Mouse (Mus musculus): ENCODE results near the gene Pdxk. TPM values are rescaled to one million over a fixed set of nuclear protein-coding genes. Genes with fewer than 3 reads are reported as not detected.
"Not testable (repeated sequence)": the region's sequence is repeated elsewhere in the genome, so short reads cannot be mapped to it uniquely, and the experiment has no call there.

The Pdxk gene
- 12.3 and 16.7 TPM in 2 replicates for total RNA-seq (2017)

DNA sequence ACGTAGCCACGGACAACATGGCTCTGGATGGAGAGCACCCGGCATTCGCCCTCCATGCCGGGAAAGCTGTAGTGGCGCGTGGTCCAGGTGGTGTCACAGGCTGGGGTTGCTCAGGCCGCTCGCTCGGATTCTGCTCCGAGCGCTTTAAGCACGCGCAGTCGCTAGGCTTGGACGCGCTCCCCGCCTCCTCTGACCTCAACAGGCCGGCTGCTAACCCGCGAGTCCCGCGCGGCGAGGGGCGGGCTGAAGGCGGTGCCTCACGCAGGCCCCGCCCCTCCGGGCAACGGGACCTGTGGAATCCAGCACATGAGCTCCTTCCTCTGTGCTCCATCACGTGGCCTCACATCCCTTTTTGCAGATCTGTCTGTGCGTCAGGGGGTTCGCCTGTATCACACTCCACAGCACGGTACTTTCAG lies at the start of gene Pdxk:
Gene Pdxk (minus strand): TSS at position 184 of the 416 bp plus-strand sequence.
- ATAC-seq (replicated peaks; ENCODE audit: low read depth, poor library complexity, severe bottlenecking): peak; percentile 76

DNA sequence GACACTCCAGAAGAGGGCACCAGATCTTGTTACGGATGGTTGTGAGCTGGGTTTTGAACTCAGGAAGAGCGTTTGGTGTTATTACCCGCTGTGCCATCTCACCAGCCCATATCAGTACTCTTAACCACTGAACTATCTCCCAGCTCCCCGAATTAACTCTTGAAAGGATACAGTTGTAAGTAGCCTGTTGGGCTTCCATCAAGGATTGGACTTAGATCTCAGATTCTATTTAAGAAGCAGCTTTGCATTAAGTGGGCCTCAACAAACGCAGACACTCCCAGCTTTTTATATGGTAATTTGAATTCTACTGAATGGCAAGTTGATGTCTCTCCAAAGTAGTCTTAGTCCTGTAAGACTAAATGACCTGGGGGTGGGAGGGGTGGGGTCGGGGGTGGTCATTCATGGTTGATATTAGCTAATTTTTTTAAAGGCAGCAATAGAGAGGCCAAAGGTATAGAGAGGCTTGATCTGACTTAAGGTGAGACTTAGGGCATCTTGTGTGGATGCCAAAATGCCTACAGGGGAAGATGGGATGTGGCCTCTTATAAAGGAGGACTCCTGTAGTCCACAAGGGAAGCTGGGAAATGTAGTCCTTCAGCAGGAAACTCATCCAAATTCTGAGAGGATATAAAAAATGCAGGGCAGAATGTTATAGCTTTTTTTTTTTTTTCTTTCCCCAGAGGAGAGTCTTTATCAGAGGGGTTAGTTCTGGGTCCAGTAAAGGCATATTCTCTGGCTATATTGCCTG lies 38.4 kb upstream of the Pdxk start:
- ATAC-seq (replicated peaks; ENCODE audit: low read depth, poor library complexity, severe bottlenecking): no peak

DNA sequence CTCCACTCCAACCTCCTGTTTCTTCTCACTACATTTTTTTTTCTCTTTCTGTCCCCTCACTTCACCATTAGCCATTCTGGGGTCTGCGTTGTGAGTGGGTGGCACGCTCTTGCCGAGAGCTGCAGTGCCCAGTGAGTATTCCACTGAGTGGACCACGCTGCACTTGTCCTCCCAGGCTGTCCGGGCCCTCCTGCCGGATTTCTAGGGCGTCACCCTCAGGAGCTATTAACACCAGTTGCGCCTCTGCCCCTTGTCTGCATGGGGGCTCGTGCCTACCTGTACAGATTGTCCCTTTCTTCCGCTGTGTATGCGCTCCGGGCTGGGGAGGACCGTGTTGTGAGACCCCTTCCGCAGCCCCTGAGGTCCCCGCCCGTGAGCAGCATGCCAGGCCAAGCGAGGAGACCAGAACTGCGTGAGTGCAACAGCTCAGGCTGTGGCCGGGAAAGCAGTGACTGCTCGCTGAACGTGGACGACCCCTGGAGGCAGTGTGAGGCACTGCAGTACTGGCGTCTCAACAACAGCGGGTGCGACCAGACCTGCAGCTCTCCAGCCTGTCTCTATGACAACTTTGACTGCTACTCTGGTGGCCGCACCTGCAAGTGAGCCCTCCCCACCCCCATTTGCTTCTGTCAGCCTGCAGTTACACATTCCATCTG lies 22.8 kb upstream of the Pdxk start:
- ATAC-seq (replicated peaks; ENCODE audit: low read depth, poor library complexity, severe bottlenecking): peak; percentile 97

DNA sequence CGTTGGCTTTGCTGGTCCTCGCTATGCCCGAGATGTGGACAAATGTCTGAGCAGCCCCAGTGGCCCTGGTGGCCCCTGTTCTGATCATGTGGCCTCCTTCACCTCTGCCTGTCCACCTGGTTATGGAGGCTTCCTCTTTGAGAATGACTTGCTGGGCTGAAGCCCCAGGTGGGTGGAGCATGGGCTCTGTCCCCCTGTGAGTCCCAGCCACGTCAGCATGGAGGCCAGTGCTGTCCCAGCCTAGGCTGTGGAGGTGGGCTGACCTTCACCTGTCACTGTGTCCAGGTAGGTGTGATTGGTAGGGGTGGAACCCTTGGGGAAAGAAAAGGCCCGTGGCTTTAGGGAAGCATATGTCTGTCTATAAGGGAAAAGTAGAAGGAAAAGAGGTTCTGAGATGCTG lies 22.1 kb upstream of the Pdxk start:
- ATAC-seq (replicated peaks; ENCODE audit: low read depth, poor library complexity, severe bottlenecking): no peak

DNA sequence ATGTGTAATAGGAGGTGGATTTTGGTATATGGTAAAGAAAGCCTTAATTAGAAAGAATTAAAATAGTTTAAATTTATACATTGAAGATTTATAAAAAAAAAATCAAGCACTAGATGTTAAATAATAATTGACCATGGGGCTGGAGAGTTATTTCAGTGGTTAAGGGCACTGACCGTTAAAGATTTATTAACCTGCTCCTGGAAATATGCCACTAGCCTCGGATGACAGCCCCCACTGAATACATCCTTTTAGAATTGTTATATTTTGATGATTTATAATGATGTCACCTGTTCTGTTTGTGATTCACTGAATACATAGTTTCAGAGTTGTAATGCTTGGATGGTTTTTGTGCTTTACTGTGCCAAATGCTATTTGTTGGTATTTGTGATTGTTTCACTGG lies 20.6 kb upstream of the Pdxk start:
- ATAC-seq (replicated peaks; ENCODE audit: low read depth, poor library complexity, severe bottlenecking): not testable (repeated sequence)

DNA sequence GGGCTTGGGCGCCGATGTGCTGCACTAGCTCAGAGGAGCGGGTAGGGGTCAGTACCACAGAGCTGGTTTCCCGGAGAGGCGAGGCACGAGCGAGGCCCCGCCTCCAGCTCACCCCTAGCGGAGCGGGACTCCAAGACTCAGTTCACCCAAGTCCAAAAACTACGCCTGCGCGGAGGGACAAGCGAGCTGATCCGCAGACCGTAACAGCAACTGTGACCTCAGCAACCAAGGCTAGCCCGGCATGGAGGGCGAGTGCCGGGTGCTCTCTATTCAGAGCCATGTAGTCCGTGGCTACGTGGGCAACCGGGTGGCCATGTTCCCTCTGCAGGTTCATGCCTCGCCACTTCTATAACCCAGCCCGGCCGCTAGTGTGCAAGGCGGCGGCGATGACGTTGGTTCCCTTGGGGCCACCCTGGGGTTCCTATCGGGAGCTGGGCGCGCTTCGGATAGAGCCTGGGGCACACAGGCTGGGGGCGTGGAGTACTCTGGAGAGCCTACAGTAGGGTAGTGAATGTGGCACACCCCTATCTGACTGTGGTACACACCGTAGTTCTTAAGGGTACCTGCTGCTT lies 17.2 kb upstream of the Pdxk start:
- ATAC-seq (replicated peaks; ENCODE audit: low read depth, poor library complexity, severe bottlenecking): peak; percentile 85

DNA sequence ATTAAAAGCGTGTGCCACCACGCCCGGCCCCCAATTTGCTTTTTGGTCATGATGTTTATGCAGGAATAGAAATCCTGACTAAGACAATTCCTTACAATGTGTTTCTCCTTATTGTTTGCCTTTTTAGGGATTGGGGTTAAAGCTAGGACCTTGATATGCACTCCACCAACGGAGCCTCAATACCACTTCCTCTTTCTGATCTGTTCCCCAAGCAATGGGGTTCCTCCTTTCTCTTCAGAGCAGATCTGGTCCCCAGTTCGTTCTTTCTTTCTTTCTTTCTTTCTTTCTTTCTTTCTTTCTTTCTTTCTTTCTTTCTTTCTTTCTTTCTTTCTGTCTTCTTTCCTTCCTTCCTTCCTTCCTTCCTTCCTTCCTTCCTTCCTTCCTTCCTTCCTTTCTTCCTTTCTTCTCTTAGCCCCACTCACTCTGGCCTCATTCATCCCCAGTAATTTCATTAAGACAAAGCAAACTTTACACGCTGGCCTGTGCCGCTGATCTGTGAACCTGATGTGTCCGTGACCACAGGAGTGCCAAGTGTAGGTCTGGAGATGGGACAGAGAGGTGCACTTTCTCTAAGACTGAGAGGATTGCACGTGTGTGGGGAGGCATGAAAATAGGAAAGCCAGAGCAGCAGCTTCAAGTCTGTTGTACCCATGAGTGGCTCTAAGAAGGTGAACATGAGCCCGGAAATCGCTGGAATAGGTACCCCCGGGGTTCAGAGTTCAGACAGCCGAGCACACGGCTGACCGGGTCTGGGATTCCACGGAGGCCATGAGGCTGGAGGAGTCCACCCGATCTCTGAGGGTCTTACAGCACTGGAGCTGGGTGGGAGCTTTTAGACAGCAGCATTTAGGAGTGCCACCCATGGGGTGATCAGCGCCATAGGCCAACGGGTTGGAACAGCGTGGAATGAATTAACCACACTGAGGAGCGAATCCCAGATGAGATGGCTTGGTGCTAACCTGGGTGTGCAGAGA lies 16.5 kb upstream of the Pdxk start:
- peak; percentile 30 for ATAC-seq (replicated peaks; ENCODE audit: low read depth, poor library complexity, severe bottlenecking)

DNA sequence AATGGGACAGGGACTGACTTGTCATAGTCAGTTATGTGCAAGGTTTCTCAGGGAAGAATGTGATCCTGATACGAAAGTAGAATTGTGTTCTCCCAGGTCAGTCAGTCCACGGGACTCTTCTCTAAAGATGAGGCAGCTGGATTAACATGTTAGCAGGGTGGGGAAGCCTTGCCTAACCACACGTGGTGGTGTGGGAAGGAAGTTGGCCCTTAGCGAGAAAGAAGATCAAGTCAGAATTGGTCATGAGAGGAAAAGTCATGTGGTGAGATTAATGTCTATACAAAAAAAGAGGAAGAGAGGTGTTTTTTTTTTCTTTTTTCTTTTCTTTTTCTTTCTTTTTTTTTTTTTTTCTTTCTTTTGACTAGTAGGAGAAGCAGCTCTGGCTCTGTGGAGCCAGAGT lies 12.0 kb upstream of the Pdxk start:
- ATAC-seq (replicated peaks; ENCODE audit: low read depth, poor library complexity, severe bottlenecking): peak; percentile 91

DNA sequence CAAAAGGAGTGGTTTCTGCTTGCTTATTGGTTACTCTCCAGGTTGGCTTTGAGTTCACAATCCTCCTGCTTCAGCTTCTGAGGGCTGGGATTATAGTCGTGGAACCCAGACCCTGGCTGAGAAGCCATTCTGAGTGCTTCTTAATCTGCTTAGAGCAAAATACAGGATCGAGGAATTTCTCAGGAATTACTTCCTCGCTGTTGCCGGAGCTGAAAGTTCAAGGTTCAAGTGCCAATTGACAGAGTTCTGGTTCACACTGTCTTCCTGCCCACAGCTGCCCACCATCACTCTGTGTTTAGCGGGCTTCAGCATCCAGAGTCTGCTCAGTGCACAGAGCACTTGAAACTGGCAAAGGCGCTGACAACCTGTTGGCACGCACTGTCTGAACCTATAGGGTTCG lies 10.0 kb upstream of the Pdxk start:
- ATAC-seq (replicated peaks; ENCODE audit: low read depth, poor library complexity, severe bottlenecking): no peak

DNA sequence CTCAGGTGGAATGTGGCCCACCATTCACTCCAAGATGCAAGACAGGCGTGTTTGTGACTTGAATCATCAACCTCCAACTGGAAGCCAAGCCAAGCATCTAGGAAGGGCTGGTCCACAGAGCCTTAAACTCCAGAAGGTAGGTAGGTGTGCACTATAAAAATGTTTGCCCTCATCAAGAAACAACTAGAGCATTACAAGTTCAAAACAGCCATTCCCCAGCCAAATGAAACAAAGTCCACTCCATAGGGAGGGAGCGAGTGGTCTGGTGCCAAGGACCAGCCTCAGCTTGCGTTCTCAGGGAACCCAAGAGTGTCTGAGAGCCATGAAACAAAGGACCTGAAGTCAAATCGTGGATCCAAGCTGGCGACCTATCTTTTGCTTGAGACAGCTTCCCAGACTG lies 8.7 kb upstream of the Pdxk start:
- no peak for ATAC-seq (replicated peaks; ENCODE audit: low read depth, poor library complexity, severe bottlenecking)

DNA sequence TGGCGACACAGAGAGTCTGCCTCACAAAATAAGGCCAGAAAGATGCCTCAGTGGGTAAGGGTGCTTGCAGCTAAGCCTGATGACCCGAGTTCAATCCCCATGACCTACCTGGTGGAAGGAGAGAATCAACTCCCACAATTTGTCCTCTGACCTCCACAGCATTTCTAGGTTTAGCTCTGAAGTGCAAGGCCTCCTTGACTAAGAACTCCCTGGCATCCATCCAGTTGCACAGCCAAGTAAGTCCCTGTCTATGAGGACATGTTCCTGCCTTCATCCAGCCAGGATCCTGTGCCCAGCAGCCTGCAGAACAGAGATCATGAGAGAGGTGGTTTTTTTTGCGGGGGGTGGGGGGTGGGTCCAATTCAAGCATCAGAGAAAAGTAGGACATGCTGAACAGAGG lies 7.3 kb upstream of the Pdxk start:
- no peak for ATAC-seq (replicated peaks; ENCODE audit: low read depth, poor library complexity, severe bottlenecking)

DNA sequence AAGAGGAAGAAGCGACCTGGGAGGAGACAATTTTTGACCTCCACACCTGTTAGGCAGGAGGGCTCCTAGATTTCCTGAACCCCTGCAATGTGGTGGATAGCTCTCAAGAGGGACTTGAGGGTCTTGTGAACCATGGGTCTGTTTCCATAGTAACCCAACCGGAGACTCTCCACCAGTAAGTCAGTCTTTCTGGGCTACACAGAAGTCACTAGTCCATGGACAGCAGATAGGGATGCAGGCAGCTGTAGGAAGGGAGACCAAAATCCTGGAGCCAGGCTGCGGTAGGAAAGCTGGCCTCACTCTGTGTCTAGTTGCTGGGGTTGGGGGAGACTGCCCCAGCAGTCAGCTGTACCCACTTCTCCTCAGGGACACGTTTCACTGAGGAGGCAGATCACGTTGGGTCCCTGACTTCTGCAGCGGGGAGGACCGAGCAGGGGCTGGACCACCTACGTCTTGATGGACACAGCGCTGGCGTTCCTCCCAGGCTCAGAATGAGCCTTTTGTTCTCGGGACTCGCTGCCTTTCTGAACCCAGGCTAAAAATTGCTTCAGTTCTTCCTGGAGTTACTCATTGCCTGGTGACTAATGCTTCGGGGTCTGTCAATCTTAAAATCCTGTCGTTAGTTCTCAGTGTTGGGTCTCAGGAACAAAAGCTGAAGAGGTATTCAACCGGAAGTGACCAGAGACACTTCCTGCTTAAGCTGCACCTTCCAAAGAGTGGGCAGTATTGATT lies 6.0 kb upstream of the Pdxk start:
- ATAC-seq (replicated peaks; ENCODE audit: low read depth, poor library complexity, severe bottlenecking): peak; percentile 12

DNA sequence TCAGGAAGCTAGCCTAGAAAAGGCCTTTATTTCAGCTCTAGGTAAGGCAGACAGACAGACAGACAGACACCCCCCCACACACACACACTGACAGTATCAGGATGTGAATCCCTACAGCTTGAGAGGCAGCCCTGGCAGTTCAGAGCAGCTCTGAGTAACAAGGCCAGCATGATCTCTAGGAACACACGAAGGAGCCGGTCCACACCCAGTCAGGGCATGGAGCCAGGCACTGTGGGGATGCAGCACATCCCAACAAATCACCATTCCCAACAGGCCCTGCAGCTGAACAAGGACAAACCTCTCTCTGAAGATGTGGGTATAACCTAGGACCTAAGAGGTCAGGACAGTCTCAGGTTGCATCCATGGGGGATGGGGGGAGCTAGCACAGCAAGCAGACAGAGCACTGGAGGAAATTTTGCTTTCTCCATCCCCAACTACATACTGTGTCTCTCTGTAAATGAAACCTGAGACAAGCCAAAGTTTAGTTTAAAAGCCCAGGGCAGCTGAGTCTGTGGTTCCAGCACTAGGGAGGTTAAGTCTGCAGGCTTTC lies 3.1 kb upstream of the Pdxk start:
- no peak for ATAC-seq (replicated peaks; ENCODE audit: low read depth, poor library complexity, severe bottlenecking)

DNA sequence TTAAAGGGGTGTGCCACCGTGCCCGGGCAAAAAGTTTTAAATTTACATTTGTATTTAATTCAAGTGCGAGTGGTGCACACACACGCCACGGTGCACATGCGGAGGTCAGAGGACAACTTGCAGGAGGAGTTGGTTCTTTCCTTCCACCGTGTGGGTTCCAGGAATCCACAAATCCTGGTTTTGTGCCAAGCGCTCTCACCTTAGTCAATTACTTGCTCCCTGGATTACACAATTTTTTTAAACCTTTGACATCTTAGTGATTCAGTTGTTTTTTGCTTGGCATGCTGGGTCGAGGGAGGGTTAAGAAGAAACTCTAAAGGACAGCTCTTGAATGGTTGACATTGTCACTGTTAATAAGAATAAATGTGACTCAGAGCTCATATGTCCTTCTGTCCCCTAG lies 1.9 kb upstream of the Pdxk start:
- no peak for ATAC-seq (replicated peaks; ENCODE audit: low read depth, poor library complexity, severe bottlenecking)

DNA sequence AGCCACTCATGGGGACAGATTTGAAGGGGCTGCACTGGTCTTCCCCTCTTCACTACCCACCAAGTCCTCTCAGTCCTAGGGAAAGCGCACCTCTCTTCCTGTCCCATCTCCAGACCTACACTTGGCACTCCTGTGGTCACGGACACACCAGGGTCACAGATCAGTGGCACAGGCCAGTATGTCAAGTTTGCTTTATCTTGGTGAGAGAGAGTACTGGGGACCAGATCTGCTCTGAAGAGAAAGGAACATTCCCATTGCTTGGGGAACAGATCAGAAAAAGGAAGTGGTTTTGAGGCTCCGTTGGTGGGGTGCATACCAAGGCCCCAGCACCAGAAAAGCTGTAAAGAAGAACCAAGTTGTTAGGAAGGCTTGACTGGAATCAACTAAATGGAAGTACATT lies 697 bp upstream of the Pdxk start:
- ATAC-seq (replicated peaks; ENCODE audit: low read depth, poor library complexity, severe bottlenecking): peak; percentile 57

DNA sequence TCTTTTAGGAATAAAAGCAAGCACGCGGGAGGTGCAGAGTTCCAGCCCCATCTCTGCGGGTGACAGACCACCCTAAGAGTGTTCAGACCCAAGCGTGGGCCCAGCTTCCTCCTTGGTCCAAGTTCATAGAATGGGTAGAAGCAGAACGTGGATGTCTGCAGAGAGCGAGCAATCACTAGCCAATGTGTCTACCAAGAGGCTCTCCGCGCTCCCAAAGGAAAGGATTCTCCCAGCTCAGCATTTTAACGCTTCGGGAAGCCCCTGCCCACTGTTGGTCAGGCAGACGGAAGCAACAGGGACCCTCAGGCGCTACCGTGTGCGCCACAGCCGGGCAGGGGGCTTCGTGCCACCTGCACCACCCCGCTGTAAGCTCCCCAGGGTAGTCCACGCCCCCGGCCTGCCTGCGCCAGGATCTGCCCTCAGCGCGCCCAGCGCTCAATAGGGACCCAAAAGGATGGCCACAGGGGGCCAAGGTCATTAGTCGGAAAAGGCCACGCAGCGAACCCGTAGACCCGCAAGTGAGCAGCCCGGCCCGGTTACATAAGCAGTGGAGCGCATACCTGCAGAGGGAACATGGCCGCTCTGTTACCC lies 479 bp downstream of the Pdxk start:
- no peak; the same call in 1 of the 2 replicates for ATAC-seq (replicated peaks; ENCODE audit: low read depth, poor library complexity, severe bottlenecking)

DNA sequence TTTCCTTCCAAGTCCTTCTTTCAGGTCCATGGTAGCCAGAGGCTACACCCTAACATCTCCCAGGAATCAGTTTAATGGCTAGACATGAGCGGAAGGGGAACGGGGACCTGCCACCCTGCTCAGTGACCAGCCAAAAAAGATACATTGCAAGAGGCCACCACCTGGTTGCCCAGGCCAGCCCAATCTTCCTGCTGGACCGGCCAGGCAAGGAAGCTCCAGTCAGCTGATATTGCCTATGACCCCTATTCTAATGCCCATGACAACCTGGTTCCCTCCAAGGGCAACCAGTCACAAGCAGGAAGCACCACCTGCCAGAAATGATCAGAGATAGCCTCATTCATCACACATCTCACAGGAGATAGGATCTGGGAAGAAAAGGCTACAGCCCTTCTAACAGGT lies 1.0 kb downstream of the Pdxk start:
- no peak for ATAC-seq (replicated peaks; ENCODE audit: low read depth, poor library complexity, severe bottlenecking)

DNA sequence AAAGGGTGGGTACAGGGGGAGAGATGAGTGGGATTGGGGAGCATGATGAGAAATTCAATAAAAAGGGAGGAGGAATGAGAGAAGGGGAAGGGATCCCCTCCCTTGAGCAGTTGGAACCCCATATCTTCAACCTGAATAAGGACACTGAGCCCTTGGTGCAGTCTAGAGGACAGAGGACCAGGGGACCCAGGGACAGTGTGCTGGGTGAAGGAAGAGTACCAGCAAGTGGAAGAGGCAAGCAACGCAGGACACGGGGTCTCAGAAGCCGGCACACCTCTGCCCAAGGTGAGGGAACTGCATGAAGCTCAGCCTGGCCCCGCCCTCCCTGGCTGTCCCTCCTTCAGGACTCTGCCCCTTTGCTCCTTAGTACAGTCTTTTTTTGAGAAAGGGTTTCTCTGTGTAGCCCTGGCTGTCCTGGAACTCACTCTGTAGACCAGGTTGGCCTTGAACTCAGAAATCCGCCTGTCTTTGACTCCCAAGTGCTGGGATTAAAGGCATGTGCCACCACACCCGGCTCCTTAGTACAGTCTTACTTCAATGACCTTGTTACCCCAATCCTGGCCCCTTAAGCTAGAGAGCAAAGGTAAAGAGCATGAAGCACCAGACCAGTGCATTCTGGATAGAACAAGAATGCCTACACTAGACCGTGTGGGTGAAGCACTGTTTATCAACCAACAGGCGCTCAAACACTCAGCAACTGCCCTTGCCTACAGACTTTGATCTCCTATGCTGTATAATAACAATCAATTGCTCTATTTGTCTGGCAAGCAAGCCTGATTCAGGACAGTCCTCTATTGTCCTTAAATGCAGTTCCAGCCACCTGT lies 1.6 kb downstream of the Pdxk start:
- no peak for ATAC-seq (replicated peaks; ENCODE audit: low read depth, poor library complexity, severe bottlenecking)
